Mouse (Mus musculus) T-helper 17 cell (primary cell): ENCODE results near the gene Ptprr.

Source experiments
- in situ Hi-C, 2 experiments: fragments of 300-600 bp; cut with MboI, MseI; formaldehyde crosslinking; loops; 1 replicate in 1 of 2; 2 replicates in 1 of 2; pipeline ENCODE4 v1.15.1; 2025; ENCODE audit warnings: high pct_unique_total_duplicates in 2 of 2

Gene Ptprr

GRCm38 (mm10) chr10:116260658-116261433, 242.8 kb downstream of the Ptprr start:
- in situ Hi-C loops: no loop called here

- in situ Hi-C loops: no loop called here
Measured at GRCm38 (mm10) chr10:116261559-116261958, 243.5 kb downstream of the Ptprr start.

- in situ Hi-C loops: no loop called here
Measured at GRCm38 (mm10) chr10:116264521-116264920, 246.5 kb downstream of the Ptprr start.

GRCm38 (mm10) chr10:116266561-116267433, 248.8 kb downstream of the Ptprr start:
- in situ Hi-C loops: no loop called here

- in situ Hi-C loops: no loop called here
Measured at GRCm38 (mm10) chr10:116267434-116267822, 249.4 kb downstream of the Ptprr start.

- in situ Hi-C loops: no loop called here
Measured at GRCm38 (mm10) chr10:116268343-116268742, 250.3 kb downstream of the Ptprr start.

- in situ Hi-C loops: no loop called here
Measured at GRCm38 (mm10) chr10:116270646-116271469, 252.8 kb downstream of the Ptprr start.

- in situ Hi-C loops: no loop called here
Measured at GRCm38 (mm10) chr10:116271470-116271915, 253.5 kb downstream of the Ptprr start.

GRCm38 (mm10) chr10:116272156-116272555, 254.1 kb downstream of the Ptprr start:
- in situ Hi-C loops: no loop called here

- in situ Hi-C loops: no loop called here
Measured at GRCm38 (mm10) chr10:116275280-116275679, 257.3 kb downstream of the Ptprr start, which contains the start of gene Ptprb. Ptprb (plus strand) TSS chr10:116275523.

- in situ Hi-C loops: no loop called here
Measured at GRCm38 (mm10) chr10:116286697-116287344, 268.8 kb downstream of the Ptprr start.

- in situ Hi-C loops: no loop called here
Measured at GRCm38 (mm10) chr10:116288130-116288529, 270.1 kb downstream of the Ptprr start.

GRCm38 (mm10) chr10:116290483-116290882, 272.5 kb downstream of the Ptprr start:
- in situ Hi-C loops: no loop called here

GRCm38 (mm10) chr10:116291153-116291755, 273.2 kb downstream of the Ptprr start:
- in situ Hi-C loops: no loop called here

- in situ Hi-C loops: no loop called here
Measured at GRCm38 (mm10) chr10:116296439-116296838, 278.4 kb downstream of the Ptprr start.

- in situ Hi-C loops: no loop called here
Measured at GRCm38 (mm10) chr10:116297854-116298253, 279.8 kb downstream of the Ptprr start.

GRCm38 (mm10) chr10:116300824-116301223, 282.8 kb downstream of the Ptprr start:
- in situ Hi-C loops: no loop called here

- in situ Hi-C loops: no loop called here
Measured at GRCm38 (mm10) chr10:116301258-116301657, 283.2 kb downstream of the Ptprr start.

- in situ Hi-C loops: no loop called here
Measured at GRCm38 (mm10) chr10:116304355-116304754, 286.3 kb downstream of the Ptprr start.

GRCm38 (mm10) chr10:116309460-116309859, 291.4 kb downstream of the Ptprr start:
- in situ Hi-C loops: no loop called here
